Mouse (Mus musculus): Measurements from ENCODE around the gene Pdgfb. TPM values are rescaled to one million over a fixed set of nuclear protein-coding genes. Genes with fewer than 3 reads are reported as not detected.

The Pdgfb gene
- polyA plus RNA-seq, 1 experiment, result 21.7 TPM

GRCm38 (mm10) chr15:80047242-80047641 is 32.5 kb upstream of the Pdgfb start:
- no peak overlapping the region for H3ac ChIP-seq (ENCODE audit: control insufficient read depth, insufficient read length)
- H3K4me2 ChIP-seq (ENCODE audit: low read depth), result no peak overlapping the region
- no peaks in the 10 kb centered on the region for H3K36me3 ChIP-seq (ENCODE audit: control insufficient read depth, insufficient read depth)
- no peaks in the 10 kb centered on the region for H3K79me2 ChIP-seq (ENCODE audit: control insufficient read depth, insufficient read depth)
- no peak overlapping the region for H3K4me3 ChIP-seq
- no peak for TF ChIP-seq USF1 (IDR thresholded peaks at IDR 0.05; ENCODE audit: low read depth)
- TF ChIP-seq MYOD1 (IDR thresholded peaks at IDR 0.05; ENCODE audit: control insufficient read depth in 1 of 3, insufficient read length in 2 of 3, low read depth in 2 of 3), result no peak
- H3K27me3 ChIP-seq (ENCODE audit: control insufficient read depth, insufficient read depth, insufficient read length), result no peaks in the 10 kb centered on the region

GRCm38 (mm10) chr15:80045749-80046148 is 31.0 kb upstream of the Pdgfb start:
- Histone ChIP-seq H3K79me2 (ENCODE audit: control insufficient read depth, insufficient read depth) (no peaks in the 10 kb centered on the region), H3K27me3 (ENCODE audit: control insufficient read depth, insufficient read depth, insufficient read length) (no peaks in the 10 kb centered on the region), H3K4me2 (ENCODE audit: low read depth) (no peak overlapping the region), H3K4me3 (no peak overlapping the region), H3K36me3 (ENCODE audit: control insufficient read depth, insufficient read depth) (no peaks in the 10 kb centered on the region), H3ac (ENCODE audit: control insufficient read depth, insufficient read length) (no peak overlapping the region)
- TF ChIP-seq USF1 (IDR thresholded peaks at IDR 0.05; ENCODE audit: low read depth), result no peak
- TF ChIP-seq POLR2A (IDR thresholded peaks at IDR 0.05; ENCODE audit: insufficient read length, low read depth), result no peak
- TF ChIP-seq CEBPB (IDR thresholded peaks at IDR 0.05; ENCODE audit: insufficient read depth, poor library complexity, severe bottlenecking), result no peak
- TF ChIP-seq REST (IDR thresholded peaks at IDR 0.05; ENCODE audit: insufficient read depth, insufficient read length), result no peak
- TF ChIP-seq MAX (IDR thresholded peaks at IDR 0.05; ENCODE audit: low read depth), result no peak
- no peak for TF ChIP-seq SRF (IDR thresholded peaks at IDR 0.05; ENCODE audit: control insufficient read depth, insufficient read length, low read depth)
- TF ChIP-seq MYOD1 (IDR thresholded peaks at IDR 0.05; ENCODE audit: control insufficient read depth in 1 of 3, insufficient read length in 2 of 3, low read depth in 2 of 3), result no peak
- no peak for TF ChIP-seq TCF12 (IDR thresholded peaks at IDR 0.05; ENCODE audit: insufficient read depth, poor library complexity, severe bottlenecking)
- no peak for TF ChIP-seq POLR2AphosphoS2 (IDR thresholded peaks at IDR 0.05; ENCODE audit: insufficient read length, low read depth)
- no peak for TF ChIP-seq MYOG (IDR thresholded peaks at IDR 0.05; ENCODE audit: control insufficient read depth in 1 of 3, insufficient read depth in 1 of 3, insufficient read length in 2 of 3, low read depth in 2 of 3)

- no peak overlapping the region for H3K4me2 ChIP-seq (ENCODE audit: low read depth)
- H3K4me3 ChIP-seq, result no peak overlapping the region
- TF ChIP-seq MYOG (IDR thresholded peaks at IDR 0.05; ENCODE audit: control insufficient read depth in 1 of 3, insufficient read depth in 1 of 3, insufficient read length in 2 of 3, low read depth in 2 of 3), result no peak
- no peak for TF ChIP-seq POLR2AphosphoS2 (IDR thresholded peaks at IDR 0.05; ENCODE audit: insufficient read length, low read depth)
- no peak for TF ChIP-seq E2F4 (IDR thresholded peaks at IDR 0.05; ENCODE audit: insufficient read depth)
- no peak for TF ChIP-seq TCF3 (IDR thresholded peaks at IDR 0.05; ENCODE audit: insufficient read length, low read depth)
- TF ChIP-seq CEBPB (IDR thresholded peaks at IDR 0.05; ENCODE audit: insufficient read depth, poor library complexity, severe bottlenecking), result no peak
- TF ChIP-seq REST (IDR thresholded peaks at IDR 0.05; ENCODE audit: insufficient read depth, insufficient read length), result no peak
- TF ChIP-seq TCF12 (IDR thresholded peaks at IDR 0.05; ENCODE audit: insufficient read depth, poor library complexity, severe bottlenecking), result no peak
- no peak for TF ChIP-seq MYOD1 (IDR thresholded peaks at IDR 0.05; ENCODE audit: control insufficient read depth in 1 of 3, insufficient read length in 2 of 3, low read depth in 2 of 3)
- TF ChIP-seq POLR2A (IDR thresholded peaks at IDR 0.05; ENCODE audit: insufficient read length, low read depth), result no peak
- TF ChIP-seq USF1 (IDR thresholded peaks at IDR 0.05; ENCODE audit: low read depth), result no peak
- no peak for TF ChIP-seq MAX (IDR thresholded peaks at IDR 0.05; ENCODE audit: low read depth)
- TF ChIP-seq SRF (IDR thresholded peaks at IDR 0.05; ENCODE audit: control insufficient read depth, insufficient read length, low read depth), result no peak
- H3ac ChIP-seq (ENCODE audit: control insufficient read depth, insufficient read length), result no peak overlapping the region
- no peaks in the 10 kb centered on the region for H3K27me3 ChIP-seq (ENCODE audit: control insufficient read depth, insufficient read depth, insufficient read length)
- no peaks in the 10 kb centered on the region for H3K79me2 ChIP-seq (ENCODE audit: control insufficient read depth, insufficient read depth)
- no peaks in the 10 kb centered on the region for H3K36me3 ChIP-seq (ENCODE audit: control insufficient read depth, insufficient read depth)
Measured at GRCm38 (mm10) chr15:80044249-80044648, 29.5 kb upstream of the Pdgfb start.

GRCm38 (mm10) chr15:80042152-80042551 is 27.4 kb upstream of the Pdgfb start:
- TF ChIP-seq MYOG (IDR thresholded peaks at IDR 0.05; ENCODE audit: control insufficient read depth in 1 of 3, insufficient read depth in 1 of 3, insufficient read length in 2 of 3, low read depth in 2 of 3), result no peak
- no peak for TF ChIP-seq TCF3 (IDR thresholded peaks at IDR 0.05; ENCODE audit: insufficient read length, low read depth)
- TF ChIP-seq REST (IDR thresholded peaks at IDR 0.05; ENCODE audit: insufficient read depth, insufficient read length), result no peak
- TF ChIP-seq CEBPB (IDR thresholded peaks at IDR 0.05; ENCODE audit: insufficient read depth, poor library complexity, severe bottlenecking), result no peak
- no peak for TF ChIP-seq USF1 (IDR thresholded peaks at IDR 0.05; ENCODE audit: low read depth)
- TF ChIP-seq TCF12 (IDR thresholded peaks at IDR 0.05; ENCODE audit: insufficient read depth, poor library complexity, severe bottlenecking), result no peak
- no peak for TF ChIP-seq SRF (IDR thresholded peaks at IDR 0.05; ENCODE audit: control insufficient read depth, insufficient read length, low read depth)
- no peak for TF ChIP-seq E2F4 (IDR thresholded peaks at IDR 0.05; ENCODE audit: insufficient read depth)
- no peak for TF ChIP-seq POLR2AphosphoS2 (IDR thresholded peaks at IDR 0.05; ENCODE audit: insufficient read length, low read depth)
- no peak for TF ChIP-seq MAX (IDR thresholded peaks at IDR 0.05; ENCODE audit: low read depth)
- no peak for TF ChIP-seq POLR2A (IDR thresholded peaks at IDR 0.05; ENCODE audit: insufficient read length, low read depth)
- no peak for TF ChIP-seq MYOD1 (IDR thresholded peaks at IDR 0.05; ENCODE audit: control insufficient read depth in 1 of 3, insufficient read length in 2 of 3, low read depth in 2 of 3)
- no peaks in the 10 kb centered on the region for H3K36me3 ChIP-seq (ENCODE audit: control insufficient read depth, insufficient read depth)
- no peaks in the 10 kb centered on the region for H3K79me2 ChIP-seq (ENCODE audit: control insufficient read depth, insufficient read depth)
- no peak overlapping the region for H3K4me3 ChIP-seq
- H3K4me2 ChIP-seq (ENCODE audit: low read depth), result no peak overlapping the region
- no peak overlapping the region for H3ac ChIP-seq (ENCODE audit: control insufficient read depth, insufficient read length)
- no peaks in the 10 kb centered on the region for H3K27me3 ChIP-seq (ENCODE audit: control insufficient read depth, insufficient read depth, insufficient read length)

GRCm38 (mm10) chr15:80038110-80038391 is 23.3 kb upstream of the Pdgfb start:
- Histone ChIP-seq H3K4me2 (ENCODE audit: low read depth) (peak overlapping the region; percentile 30), H3K36me3 (ENCODE audit: control insufficient read depth, insufficient read depth) (no peaks in the 10 kb centered on the region), H3K79me2 (ENCODE audit: control insufficient read depth, insufficient read depth) (no peaks in the 10 kb centered on the region), H3K4me3 (no peak overlapping the region), H3K27me3 (ENCODE audit: control insufficient read depth, insufficient read depth, insufficient read length) (no peaks in the 10 kb centered on the region), H3ac (ENCODE audit: control insufficient read depth, insufficient read length) (no peak overlapping the region)
- TF ChIP-seq MYOD1 (IDR thresholded peaks at IDR 0.05; ENCODE audit: control insufficient read depth in 1 of 3, insufficient read length in 2 of 3, low read depth in 2 of 3) (no peak), POLR2A (IDR thresholded peaks at IDR 0.05; ENCODE audit: insufficient read length, low read depth) (no peak), E2F4 (IDR thresholded peaks at IDR 0.05; ENCODE audit: insufficient read depth) (no peak), MAX (IDR thresholded peaks at IDR 0.05; ENCODE audit: low read depth) (no peak), REST (IDR thresholded peaks at IDR 0.05; ENCODE audit: insufficient read depth, insufficient read length) (no peak), USF1 (IDR thresholded peaks at IDR 0.05; ENCODE audit: low read depth) (no peak), MYOG (IDR thresholded peaks at IDR 0.05; ENCODE audit: control insufficient read depth in 1 of 3, insufficient read depth in 1 of 3, insufficient read length in 2 of 3, low read depth in 2 of 3) (no peak), CEBPB (IDR thresholded peaks at IDR 0.05; ENCODE audit: insufficient read depth, poor library complexity, severe bottlenecking) (no peak), SRF (IDR thresholded peaks at IDR 0.05; ENCODE audit: control insufficient read depth, insufficient read length, low read depth) (no peak)
